Mouse (Mus musculus) MN1 (cell line): ENCODE measurements around the gene Gabpb1.
A peak's percentile ranks its signal among the peaks of the same experiment; 100 is the strongest.
"Not testable (repeated sequence)": the region's sequence is repeated elsewhere in the genome, so short reads cannot be mapped to it uniquely, and the experiment has no call there.

Source experiments
- DNase-seq: peaks from one replicate; pipeline ENCODE4 v3.0.0-alpha.2; 2016; ENCODE audit warnings: low spot score

Gabpb1 gene

DNA sequence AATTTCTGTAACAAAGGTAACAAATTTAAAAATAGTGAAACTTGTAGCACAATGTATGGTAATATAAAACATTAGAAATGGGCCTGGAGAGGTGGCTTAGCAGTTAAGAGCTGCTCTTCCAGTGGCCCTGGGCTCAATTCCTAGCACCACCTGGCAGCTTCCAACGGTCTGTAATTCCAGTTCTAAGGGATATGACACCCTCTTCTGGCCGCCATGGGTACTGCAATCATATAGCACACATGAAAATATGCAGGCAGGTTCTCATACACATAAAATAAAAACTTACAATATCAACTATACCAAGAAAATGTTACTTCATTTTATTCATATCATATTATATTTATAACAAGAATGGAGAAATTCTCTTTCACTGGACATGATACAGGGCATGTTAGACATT is 35.8 kb downstream of the Gabpb1 start:
- no peak for DNase-seq

DNA sequence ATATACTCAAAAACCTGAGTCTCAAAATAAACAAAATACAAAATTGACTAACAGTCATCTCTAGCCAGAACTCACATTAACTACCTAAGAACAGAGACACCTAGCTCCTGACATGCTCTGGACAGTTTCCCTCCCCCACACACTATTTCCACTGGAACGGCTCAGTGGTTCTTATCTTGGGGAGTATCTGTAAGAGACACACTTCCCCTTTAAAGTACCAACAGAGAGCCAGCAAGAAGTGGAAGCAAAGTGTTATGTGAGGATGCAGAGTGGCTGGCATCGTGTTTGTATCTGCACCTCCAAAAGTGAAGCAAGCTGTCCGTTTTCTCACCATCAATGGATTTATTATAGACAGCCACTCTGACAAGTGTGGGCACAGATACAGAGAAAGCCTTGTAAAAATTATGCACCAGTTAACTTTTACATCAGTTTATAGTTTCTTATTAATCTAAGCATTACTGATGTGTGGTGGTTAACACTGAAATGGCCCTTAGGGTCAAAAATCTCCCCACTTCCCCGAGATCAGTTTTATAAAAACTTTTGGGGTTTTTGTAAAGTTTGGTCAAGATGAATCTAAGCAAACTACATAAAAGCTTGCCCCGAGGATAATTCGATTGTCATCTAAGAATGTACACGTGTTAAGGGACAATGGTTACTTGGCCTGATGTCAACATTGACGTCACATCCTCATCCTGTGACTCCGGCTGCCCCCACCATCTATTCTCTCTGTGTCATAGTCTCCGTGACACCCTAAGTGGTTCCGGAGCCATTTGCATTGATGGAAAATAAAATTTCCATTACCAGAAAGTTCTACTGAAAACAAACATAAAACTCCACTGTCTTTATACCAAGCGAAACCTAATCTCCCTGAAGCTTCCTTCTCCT is 40.0 kb downstream of the Gabpb1 start:
- no peak for DNase-seq

DNA sequence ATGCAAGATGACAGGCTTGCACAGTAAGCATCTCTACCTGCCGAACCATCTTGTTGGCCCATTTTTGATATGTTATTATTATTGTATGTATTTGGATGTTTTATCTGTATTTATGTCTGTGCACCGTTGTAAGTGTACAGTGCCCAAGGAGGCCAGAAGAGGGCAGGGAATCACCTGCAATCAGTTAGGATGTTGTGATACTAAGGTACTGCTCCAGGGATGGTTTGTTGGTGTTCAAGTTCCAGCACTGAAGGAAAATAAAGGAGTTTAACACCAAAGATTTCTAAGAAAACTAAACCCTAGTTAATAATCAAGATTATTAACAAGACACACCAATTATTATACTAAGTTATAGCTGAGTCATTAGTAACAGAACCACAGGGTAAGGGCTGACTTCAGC is 43.0 kb downstream of the Gabpb1 start:
- no peak for DNase-seq

DNA sequence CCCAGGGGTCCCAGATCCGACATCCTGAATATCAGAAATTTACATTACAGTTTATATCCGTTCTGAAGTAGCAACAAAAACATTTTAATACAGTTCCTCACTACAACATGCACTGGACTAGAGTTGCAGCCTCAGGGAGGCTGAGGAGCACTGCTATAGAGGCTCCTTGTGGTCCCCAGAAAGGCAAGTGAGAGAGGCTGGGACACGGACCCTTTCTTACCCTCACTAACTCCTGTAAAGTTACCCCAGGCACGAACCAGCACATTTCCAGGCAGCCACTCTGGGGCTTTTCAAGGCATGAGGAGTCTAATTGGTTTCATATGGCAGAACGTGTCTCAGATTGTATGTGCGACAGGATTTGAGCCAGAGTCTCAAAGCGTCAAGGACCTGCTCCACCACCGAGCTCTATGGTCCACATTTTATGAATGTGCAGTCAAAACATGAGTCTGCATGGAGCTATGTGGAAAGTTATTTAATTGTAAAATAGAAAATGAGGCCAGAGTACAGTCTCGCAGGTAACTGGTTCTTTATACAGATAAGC is 47.6 kb downstream of the Gabpb1 start:
- no peak for DNase-seq

DNA sequence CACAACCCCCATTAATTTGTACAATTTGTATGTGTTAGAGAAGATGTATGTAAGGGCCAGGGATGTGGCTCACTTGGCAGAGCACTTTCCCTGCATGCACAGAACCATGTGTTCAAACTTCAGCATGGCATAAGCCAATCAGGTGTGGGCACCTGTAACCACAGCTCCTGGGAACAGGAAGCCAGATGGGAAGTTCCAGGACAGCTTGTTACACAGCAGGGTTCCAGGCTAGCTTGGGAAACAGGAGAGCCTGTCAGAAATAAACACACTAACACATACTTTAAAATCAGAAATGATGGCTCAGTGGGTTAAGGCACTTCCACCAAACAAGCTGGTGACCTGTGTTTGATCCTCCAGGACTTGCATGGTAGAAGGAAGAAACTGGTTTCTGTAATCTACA is 53.0 kb downstream of the Gabpb1 start:
- DNase-seq, result no peak

DNA sequence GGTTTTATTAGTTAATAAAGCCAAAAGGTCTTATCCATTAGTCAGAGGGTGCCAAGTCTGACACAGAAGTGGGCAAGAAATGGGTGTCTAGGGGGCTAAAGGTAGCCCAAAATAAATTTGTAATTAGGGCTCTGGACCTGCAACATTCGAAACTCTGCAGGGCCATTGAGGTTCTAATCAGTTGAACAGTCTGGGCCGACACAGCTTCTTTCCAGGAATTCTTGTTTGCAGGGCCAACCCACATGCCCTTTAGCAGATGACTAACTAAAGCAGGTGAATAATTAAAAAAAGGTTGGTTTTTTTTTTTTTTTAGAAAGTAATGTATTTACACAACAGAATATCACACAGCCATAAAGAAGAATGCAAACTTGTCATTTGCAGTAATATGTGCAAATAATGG is 53.7 kb downstream of the Gabpb1 start:
- DNase-seq, result no peak

DNA sequence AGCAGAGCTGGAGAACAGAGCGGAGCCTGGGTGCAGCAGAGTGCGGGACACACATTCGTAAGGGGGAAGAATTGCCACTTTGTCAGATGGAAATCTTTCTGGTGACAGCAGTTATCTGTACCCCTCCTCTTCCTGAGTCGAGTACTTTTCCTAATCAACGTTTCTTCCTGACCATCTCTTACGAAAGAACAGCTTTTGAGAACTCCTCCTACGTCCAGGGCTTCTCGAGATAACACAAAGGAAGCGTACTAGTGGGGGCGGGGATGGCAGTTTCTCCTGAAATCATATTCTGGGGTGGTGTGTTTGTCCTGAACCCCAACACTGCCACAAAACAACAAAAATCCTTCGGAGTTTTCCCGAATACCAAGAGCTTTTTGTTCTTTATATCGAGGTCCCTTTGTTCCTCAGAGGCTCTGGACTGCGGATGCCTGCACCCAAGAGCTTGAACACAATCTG is 56.9 kb downstream of the Gabpb1 start, which contains the start of gene Hdc:
Gene Hdc, minus strand, starts transcription at position 51 of the 456 bp plus-strand sequence.
- DNase-seq, result no peak

DNA sequence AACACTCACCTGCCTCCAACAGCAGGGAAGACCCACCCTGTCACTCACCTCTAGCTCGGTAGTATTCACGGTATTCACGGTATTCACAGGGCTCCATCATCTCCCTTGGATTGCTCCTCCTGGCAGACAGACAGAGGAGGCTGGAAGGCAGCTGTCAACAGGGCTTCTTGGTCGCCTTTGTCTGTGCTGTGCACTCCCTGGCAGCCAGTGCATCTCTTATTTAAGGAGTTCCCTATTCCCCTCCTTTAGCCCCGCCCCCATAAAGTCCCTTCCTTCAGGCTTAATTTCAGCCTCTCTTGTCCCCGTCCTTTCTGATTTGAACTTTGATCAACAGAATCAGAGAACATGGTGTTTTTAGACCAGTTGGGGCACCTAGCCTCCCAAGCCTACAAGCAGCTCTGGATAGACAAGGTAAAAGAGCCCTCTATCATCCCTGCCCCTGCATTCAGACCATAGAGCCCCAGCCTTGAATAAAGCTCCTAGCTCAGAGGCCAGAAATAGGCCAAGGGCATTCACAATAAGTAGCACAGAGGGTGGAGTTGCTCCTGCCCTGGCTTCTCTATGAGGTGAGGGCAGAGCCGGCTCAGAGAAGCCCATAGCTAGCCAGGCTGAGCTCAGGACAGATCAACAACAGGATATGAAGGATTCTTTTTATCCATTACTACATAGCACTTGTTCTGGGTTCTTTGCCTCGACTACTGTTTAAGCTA is 57.5 kb downstream of the Gabpb1 start:
- DNase-seq, result no peak

DNA sequence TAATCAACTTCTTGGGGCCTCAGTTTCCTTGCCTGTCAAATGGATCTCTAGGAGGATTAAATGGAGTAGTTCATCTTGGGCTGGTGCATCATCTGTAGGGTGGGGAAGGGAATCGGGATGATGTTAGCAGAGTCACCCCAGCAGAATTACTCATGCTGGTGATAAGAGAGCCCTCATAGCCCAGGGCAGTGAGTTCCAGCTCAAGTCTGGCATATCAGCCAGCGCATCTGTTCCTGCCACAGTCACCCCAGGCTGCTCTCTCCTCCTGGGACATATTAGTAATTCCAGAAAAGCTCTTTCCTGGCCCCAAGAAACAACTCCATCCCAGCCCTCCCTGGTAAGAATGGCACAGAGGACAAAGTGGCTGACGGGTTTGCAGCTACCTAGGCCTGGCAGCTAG is 60.8 kb downstream of the Gabpb1 start:
- DNase-seq, result no peak

DNA sequence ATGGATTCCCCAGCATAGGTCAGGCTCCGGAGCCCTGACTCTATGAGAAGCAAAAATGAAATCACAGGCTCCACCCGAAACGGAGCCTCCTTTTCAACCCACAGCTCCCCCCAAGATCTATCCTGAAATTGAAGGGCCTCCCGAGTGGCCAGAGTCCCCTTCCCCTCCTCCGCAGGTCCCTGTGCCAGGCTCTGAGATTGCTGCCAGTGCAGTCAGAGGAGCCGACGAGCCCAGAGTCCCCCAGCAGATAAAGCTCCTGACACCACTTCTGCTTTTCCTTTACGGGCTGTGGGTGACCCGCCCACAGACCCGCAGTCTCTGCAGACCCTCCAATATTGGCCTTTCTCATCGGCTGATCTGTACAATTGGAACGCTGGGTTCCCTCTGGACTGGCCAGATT is 66.5 kb downstream of the Gabpb1 start:
- not testable (repeated sequence) for DNase-seq

DNA sequence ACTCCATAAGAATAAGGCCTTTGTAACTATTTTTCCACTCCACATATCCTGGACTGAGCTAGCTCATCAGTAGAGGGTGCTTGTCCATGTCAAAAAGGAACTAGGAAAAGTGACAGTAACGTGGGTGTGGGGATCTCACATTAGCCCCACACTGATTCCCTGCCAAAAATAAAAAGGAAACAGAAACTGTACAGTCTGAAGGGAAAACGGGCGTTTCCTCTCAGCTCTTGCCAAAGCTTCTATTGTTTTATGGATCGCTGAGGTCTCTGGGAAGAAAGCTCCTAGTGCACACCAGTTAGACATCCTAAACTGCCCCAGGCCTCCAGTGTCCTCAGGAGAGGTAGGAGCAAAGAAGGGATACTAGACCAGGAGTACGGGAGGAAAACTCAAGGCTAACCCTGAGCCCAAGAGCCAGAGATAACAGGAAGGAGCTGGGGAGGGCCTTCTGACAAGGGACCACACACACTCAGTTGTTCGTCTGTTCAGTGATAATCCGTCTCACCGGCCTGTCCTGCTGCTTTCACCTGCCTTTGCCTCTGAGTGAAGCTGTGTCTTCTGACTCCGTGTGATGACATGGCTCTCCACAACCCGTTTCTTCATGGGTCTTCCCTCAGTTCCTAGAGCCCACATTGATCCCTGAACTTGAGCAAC is 68.5 kb downstream of the Gabpb1 start:
- DNase-seq, result no peak

DNA sequence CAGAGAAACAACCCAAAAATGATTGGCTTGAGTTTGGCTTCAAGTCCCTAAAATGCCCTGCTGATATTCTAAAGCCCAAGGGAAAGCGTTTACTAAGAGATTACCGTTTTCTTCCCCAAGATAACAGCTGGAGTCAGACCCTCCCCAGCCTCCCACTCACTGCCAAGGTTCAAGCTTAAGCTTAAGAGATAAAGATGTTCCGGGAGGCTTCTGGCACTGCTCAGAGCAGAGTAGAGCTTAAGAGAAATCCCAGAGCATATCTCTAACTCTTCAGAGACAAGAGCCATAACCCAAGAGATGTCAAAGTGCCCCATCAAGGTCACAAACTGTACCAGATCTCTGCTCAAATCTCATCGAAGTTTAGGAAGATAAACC is 69.5 kb downstream of the Gabpb1 start:
- no peak for DNase-seq

DNA sequence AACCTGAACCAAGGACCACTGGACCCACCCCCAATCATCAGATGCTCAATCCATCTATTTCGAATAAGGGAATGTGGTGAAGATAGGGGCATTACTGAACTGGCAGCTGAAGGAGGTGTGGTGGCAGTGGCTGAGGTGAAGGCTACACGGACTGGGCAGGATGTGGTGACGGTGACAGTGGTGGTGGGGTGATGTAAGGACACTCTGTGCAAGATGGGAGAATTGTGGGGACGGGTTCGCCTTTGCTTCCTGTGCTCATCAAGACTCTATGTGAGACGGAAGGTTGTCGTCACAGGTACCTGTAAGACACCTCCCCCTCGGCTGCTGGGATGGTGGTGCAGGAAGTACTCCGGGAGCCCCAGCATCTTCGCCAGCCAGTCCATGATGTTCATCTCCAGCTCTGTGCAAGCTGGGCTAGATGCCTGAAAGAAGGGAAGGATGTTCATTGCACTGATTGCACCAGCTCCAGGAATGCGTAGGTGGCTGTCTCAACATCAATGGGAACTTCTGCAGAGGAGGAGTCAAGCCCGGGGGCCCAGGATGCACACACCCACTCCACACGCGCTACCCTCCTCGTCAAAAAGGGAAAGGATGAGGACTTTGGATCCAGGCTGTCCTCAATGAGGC is 70.0 kb downstream of the Gabpb1 start:
- DNase-seq, result no peak

DNA sequence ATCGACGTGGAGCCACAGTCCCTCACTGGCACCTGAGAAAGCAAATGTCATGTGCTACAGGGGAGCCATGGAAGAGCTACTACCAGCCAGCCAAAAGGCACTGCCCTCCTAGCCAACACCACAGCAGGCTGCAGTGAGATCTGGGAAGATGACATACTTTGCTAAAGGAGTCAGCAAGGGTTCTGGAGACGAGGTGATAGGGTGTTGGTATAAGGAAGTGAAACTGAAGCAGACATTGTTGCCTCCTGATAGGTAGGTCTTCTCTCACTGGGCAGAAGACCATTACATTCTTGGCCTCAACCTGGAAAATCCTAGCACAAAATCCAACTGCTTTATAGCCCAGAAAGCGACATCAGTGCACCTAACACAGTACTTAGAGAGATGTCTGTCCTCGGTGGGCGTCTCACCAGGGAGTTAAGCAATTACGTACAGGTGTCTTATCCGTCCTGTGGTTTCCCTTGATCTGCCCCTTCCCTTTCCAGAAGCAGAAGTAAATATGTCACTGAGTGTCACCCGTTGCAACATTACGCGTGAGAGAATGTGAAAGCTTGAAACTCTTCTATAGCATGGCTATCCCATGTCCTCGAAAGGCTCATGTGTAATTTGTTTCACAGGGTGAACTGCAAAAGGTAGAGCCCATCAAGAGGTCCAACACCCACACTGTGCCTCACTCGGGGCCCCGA is 74.1 kb downstream of the Gabpb1 start:
- no peak for DNase-seq

DNA sequence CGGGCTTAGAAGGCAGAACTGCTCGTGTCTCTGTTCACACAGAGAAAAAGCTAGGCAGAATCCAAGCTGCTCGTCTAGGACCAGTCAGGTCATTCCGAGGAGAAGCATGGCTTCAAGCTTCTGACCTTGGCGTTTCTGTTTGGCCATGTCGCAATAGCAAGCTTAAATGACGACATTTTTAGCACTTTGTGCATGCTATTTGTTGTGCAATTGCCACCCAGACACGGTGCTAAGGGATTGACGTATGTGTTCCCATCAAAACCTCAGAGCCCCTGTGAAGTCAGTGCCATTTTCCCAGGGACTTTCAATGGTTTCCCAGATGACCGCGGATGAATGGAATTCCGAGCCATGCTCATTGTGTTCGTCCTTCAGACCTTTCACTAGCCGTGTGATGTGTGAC is 75.6 kb downstream of the Gabpb1 start:
- no peak for DNase-seq

DNA sequence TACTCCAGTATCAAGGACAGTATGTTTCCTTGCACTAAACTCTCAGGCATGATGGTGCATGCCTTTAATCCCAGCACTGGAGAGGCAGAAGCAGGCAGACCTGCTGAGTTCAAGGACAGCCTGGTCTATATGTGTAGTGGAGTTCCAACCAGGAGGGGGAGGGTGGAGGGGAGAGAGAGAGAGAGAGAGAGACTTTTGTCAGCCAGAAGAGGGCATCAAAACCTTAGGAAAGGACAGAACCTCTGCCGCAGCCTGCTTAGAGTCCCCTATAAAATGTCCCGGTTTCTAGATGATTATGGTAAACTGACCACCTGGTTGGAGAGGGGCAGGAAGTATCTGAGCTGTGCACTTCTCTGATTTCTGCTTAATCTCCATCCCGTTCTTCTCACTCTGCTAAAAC is 77.1 kb downstream of the Gabpb1 start:
- peak; percentile 40 for DNase-seq

DNA sequence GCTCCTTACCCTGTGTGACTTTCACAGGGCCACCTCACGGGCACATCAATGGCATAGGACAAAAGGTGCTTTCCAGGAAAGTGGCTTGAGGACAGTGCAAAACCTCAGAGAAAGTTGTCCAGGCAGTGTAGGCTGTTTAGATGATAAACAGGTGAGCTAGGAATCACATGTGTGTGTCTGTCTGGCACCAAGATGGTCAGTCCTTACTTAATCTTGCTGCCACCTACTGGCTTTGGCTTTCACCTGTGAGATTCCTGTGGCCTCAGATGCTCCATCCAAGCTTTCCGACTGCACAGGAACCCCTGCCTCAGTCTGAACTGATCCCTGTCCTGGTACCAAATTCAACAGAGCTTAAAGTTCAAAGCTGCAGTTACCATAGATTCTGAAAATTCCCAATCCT is 77.8 kb downstream of the Gabpb1 start:
- DNase-seq, result no peak

DNA sequence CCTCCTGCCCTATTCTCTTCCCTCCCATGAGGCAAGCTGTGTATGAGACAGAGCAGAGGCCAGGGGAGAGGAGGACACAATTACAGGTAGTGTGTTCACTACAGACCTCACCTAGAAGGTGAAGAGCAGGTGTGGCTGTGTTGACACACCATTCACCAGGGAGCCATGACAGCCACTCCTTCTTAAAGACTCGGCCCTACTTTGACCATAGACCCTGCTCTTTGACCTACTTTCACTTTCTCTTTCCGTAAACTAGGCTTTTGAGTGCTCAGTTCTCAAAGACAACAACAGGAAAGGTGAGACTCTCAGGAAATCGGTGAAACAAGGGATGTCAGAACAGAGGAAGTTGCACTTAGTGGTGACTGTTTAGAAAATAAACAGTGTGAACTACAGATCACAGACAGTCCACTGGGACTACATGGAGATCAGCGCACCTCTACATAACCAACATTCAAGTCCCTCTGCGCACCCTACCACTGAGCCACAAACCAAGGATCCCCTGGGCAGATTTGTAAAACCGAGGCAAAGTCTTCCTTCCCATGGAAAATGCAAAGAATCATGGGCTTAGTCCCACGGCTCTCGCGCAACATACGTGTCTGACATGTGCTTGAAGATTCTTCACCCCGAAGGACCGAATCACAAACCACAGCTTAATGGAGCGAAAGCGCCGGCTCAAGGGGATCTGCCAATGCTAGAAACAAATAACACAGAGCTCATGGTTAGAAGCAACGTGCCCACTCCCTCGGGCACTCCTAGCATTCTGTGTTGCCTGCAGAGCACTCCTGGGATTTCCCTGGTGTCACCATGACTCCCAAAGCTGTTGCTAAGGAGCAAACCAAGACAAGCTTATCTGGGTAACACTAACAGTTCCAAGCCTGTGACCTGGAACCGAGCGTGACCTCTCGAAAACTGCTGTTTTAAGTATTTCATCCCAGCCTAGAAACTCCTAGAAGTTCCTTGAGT is 78.6 kb downstream of the Gabpb1 start:
- DNase-seq, result peak; percentile 60

DNA sequence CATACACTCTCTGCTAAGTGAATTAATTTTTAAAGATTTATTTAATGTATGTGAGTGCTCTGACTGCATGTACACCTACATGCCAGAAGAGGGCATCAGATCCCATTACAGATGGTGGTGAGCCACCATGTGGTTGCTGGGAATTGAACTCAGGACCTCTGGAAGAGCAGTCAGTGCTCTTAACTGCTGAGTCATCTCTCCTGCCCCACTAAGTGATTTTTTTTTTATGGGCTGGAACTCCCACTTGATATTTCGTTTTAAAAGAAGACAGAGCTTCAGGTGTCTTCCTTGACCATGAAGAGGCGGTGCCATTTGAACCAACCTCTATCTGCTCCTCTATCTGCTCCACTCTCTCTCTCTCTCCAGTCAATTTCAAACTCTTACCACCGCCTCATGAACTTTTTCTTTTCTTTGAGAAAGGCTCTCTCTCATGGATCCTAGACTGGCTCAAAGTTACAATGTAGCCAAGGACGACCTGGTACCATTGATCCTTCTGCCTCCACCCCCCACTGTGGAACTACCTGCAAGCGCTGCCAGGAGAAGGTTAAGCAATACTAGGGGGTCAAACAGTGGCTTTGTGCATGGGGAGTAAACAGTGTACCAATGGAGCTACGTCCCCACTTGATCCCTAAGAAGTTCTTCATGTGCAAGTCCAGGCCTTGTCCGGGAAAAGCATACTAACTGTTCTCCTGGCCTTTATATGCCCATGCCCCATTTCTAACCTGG is 79.6 kb downstream of the Gabpb1 start:
- DNase-seq, result no peak
